In genomic region chr2:57316055-57316454, GRCm38 (mm10) we compare ENCODE assay signal across 9 mouse cellular contexts.
DNase-seq lines count a peak whose midpoint lies in the region; ATAC-seq lines count a peak whose summit lies in the region.
"Had no signal": no experiment of that assay in that cellular context is flagged by ENCODE, and none has a peak within 500 bp of the region (broad histone marks: within the 10 kb centered on the region; RNA-seq: fewer than 3 reads in every experiment).

No protein-coding gene starts in this region.

- DNase-seq in hindbrain, embryonic 11.5 days (ENCODE audit: low spot score): peak; percentile 35
- no peak for DNase-seq in hindbrain, embryonic 14.5 days (ENCODE audit: low spot score)
- DNase-seq in CD4-positive helper T cell, adult 2 months (ENCODE audit: low read depth, low spot score): peak; percentile 41
- peak; percentile 31 for DNase-seq in adipocyte (ENCODE audit: low spot score)
- peak; percentile 63 for DNase-seq in lung, postnatal 10 days
- DNase-seq in urinary bladder, adult 18-20 months (ENCODE audit: low spot score in 2 of 2): no peak

- no peak overlapping the region for H3K27ac ChIP-seq in hindbrain, embryonic 11.5 days (ENCODE audit: low read depth, low read length)
- no peak overlapping the region for H3K27ac ChIP-seq in hindbrain, embryonic 14.5 days
- H3K27ac ChIP-seq in forebrain, embryonic 16.5 days (ENCODE audit: low read length): no peak overlapping the region
- H3K27ac ChIP-seq: embryonic facial prominence, embryonic 12.5 days had no signal

- no peaks in the 10 kb centered on the region for H3K9me3 ChIP-seq in hindbrain, embryonic 11.5 days (ENCODE audit: control insufficient read depth, low read length)
- H3K9me3 ChIP-seq in hindbrain, embryonic 14.5 days (ENCODE audit: control insufficient read depth, low read length): no peaks in the 10 kb centered on the region
- no peaks in the 10 kb centered on the region for H3K9me3 ChIP-seq in forebrain, embryonic 16.5 days (ENCODE audit: control insufficient read depth, low read length)
- H3K9me3 ChIP-seq: embryonic facial prominence, embryonic 12.5 days had no signal

- WGBS in hindbrain, embryonic 11.5 days: 66% methylated on average over 2 of the region's 2 CpGs
- 59% methylated on average over 2 of the region's 2 CpGs for WGBS in hindbrain, embryonic 14.5 days
- 65% methylated on average over 2 of the region's 2 CpGs for WGBS in forebrain, embryonic 16.5 days

- no peak overlapping the region for H3K9ac ChIP-seq in hindbrain, embryonic 11.5 days (ENCODE audit: low read depth, low read length)
- no peak overlapping the region for H3K9ac ChIP-seq in hindbrain, embryonic 14.5 days
- no peak overlapping the region for H3K9ac ChIP-seq in forebrain, embryonic 16.5 days (replicated peaks; ENCODE audit: low read depth, low read length)
- H3K9ac ChIP-seq: embryonic facial prominence, embryonic 12.5 days had no signal

- ATAC-seq in hindbrain, embryonic 11.5 days (ENCODE audit: low FRiP score): no peak
- no peak for ATAC-seq in hindbrain, embryonic 14.5 days (ENCODE audit: low FRiP score)
- 0 out of 2 replicates have a peak, but pooled peaks have one; percentile 69 for ATAC-seq in erythroblast, adult 5-6 weeks (replicated peaks; ENCODE audit: low FRiP score, poor library complexity, severe bottlenecking)
- ATAC-seq in forebrain, embryonic 16.5 days: no peak

- no peak overlapping the region for H3K4me2 ChIP-seq in hindbrain, embryonic 11.5 days (replicated peaks; ENCODE audit: low read depth, low read length)
- H3K4me2 ChIP-seq in hindbrain, embryonic 14.5 days (replicated peaks): no peak overlapping the region
- no peak overlapping the region for H3K4me2 ChIP-seq in forebrain, embryonic 16.5 days (ENCODE audit: low read length)
- H3K4me2 ChIP-seq: embryonic facial prominence, embryonic 12.5 days had no signal

- no peak overlapping the region for H3K4me3 ChIP-seq in hindbrain, embryonic 11.5 days (ENCODE audit: low read depth, low read length)
- no peak overlapping the region for H3K4me3 ChIP-seq in hindbrain, embryonic 14.5 days (replicated peaks; ENCODE audit: low read length)
- H3K4me3 ChIP-seq in forebrain, embryonic 16.5 days (replicated peaks; ENCODE audit: low read length): no peak overlapping the region
- H3K4me3 ChIP-seq: embryonic facial prominence, embryonic 12.5 days had no signal

- H3K4me1 ChIP-seq in hindbrain, embryonic 11.5 days (replicated peaks; ENCODE audit: control insufficient read depth, insufficient read depth, low read length): no peaks in the 10 kb centered on the region
- H3K4me1 ChIP-seq in hindbrain, embryonic 14.5 days (replicated peaks; ENCODE audit: control insufficient read depth, insufficient read depth, low read length): no peaks in the 10 kb centered on the region
- no peaks in the 10 kb centered on the region for H3K4me1 ChIP-seq in forebrain, embryonic 16.5 days (replicated peaks; ENCODE audit: control insufficient read depth, insufficient read depth, low read length)
- H3K4me1 ChIP-seq: embryonic facial prominence, embryonic 12.5 days had no signal

- H3K36me3 ChIP-seq in hindbrain, embryonic 11.5 days (ENCODE audit: control insufficient read depth, insufficient read depth, low read length): no peaks in the 10 kb centered on the region
- H3K36me3 ChIP-seq in hindbrain, embryonic 14.5 days (replicated peaks; ENCODE audit: control insufficient read depth, insufficient read depth): no peaks in the 10 kb centered on the region
- H3K36me3 ChIP-seq in forebrain, embryonic 16.5 days (ENCODE audit: control insufficient read depth, insufficient read depth): no peaks in the 10 kb centered on the region
- H3K36me3 ChIP-seq: embryonic facial prominence, embryonic 12.5 days had no signal

- no peaks in the 10 kb centered on the region for H3K27me3 ChIP-seq in hindbrain, embryonic 11.5 days (ENCODE audit: control insufficient read depth, insufficient read depth, low read length)
- no peaks in the 10 kb centered on the region for H3K27me3 ChIP-seq in hindbrain, embryonic 14.5 days (ENCODE audit: control insufficient read depth, insufficient read depth, low read length)
- H3K27me3 ChIP-seq in forebrain, embryonic 16.5 days (replicated peaks; ENCODE audit: control insufficient read depth, insufficient read depth, low read length): no peaks in the 10 kb centered on the region
- H3K27me3 ChIP-seq: embryonic facial prominence, embryonic 12.5 days had no signal

Comparison
In these comparisons a context has a peak if more than half of its experiments do, and no peak if none do; other contexts are left out.
1. DNase-seq: peak in hindbrain, embryonic 11.5 days (single experiment), CD4-positive helper T cell, adult 2 months (single experiment), adipocyte (single experiment) and lung, postnatal 10 days (single experiment); none in hindbrain, embryonic 14.5 days (single experiment) and urinary bladder, adult 18-20 months (0 of 2).